ENCODE assay signal across 8 mouse cellular contexts in the genomic region with DNA sequence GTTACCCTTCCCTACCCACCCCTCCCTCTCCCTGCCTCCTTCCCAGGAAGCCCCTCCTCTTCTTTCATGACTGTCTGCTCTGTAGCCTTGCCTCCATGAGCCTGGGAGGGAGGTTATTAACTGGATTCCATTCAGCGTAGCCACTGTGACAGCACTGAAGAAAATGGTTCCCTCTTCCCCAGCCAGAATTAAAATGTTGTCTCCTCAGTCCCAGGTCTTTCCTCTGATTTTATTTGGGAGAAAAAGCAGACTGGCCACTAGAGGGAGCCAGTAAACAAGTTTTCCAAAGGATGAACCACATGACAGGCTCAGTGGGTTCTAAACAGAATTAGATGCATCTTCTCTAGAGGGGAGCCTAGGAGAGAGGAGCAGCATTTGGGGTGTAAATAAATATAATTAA. TPM values are rescaled to one million over a fixed set of nuclear protein-coding genes. Genes with fewer than 3 reads are reported as not detected.
DNase-seq lines count a peak whose midpoint lies in the region; ATAC-seq lines count a peak whose summit lies in the region.
"Had no signal": no experiment of that assay in that cellular context is flagged by ENCODE, and none has a peak within 500 bp of the region (broad histone marks: within the 10 kb centered on the region; RNA-seq: fewer than 3 reads in every experiment).

No protein-coding gene starts in this region.

- no peaks in the 10 kb centered on the region for H3K9me3 ChIP-seq in hindbrain, embryonic 14.5 days (ENCODE audit: control insufficient read depth, low read length)
- H3K9me3 ChIP-seq: liver, embryonic 15.5 days had no signal

- no peaks in the 10 kb centered on the region for H3K27me3 ChIP-seq in hindbrain, embryonic 14.5 days (ENCODE audit: control insufficient read depth, insufficient read depth, low read length)
- H3K27me3 ChIP-seq: liver, embryonic 15.5 days had no signal

- peak; percentile 71 for DNase-seq in MN1 (ENCODE audit: low spot score)
- peak; percentile 86 for DNase-seq in brain, adult 2 months (ENCODE audit: low read depth, low spot score)
- peak; percentile 88 for DNase-seq in hindbrain, embryonic 14.5 days (ENCODE audit: low spot score)
- DNase-seq in layer of hippocampus, postnatal 10 days (ENCODE audit: low spot score in 2 of 2) = peak; percentile 72 to 81
- DNase-seq in lung, postnatal 36 days = peak; percentile 81
- peak; percentile 19 to 43 for DNase-seq in right cerebral cortex, postnatal 36 days (ENCODE audit: low spot score in 2 of 2)

- H3K4me1 ChIP-seq in hindbrain, embryonic 14.5 days (replicated peaks; ENCODE audit: control insufficient read depth, insufficient read depth, low read length) = no peaks in the 10 kb centered on the region
- H3K4me1 ChIP-seq: liver, embryonic 15.5 days had no signal

- WGBS in hindbrain, embryonic 14.5 days = 45% methylated on average over 1 of the region's 1 CpGs

- ATAC-seq in erythroblast, adult 5-6 weeks (replicated peaks; ENCODE audit: low FRiP score, poor library complexity, severe bottlenecking) = peak; percentile 69
- peak; percentile 89 for ATAC-seq in hindbrain, embryonic 14.5 days (ENCODE audit: low FRiP score)

- H3K36me3 ChIP-seq in hindbrain, embryonic 14.5 days (replicated peaks; ENCODE audit: control insufficient read depth, insufficient read depth) = peaks cover 88% of the 10 kb centered on the region

- no peak overlapping the region for H3K9ac ChIP-seq in hindbrain, embryonic 14.5 days
- H3K9ac ChIP-seq: liver, embryonic 15.5 days had no signal

- H3K27ac ChIP-seq in hindbrain, embryonic 14.5 days = no peak overlapping the region
- H3K27ac ChIP-seq: liver, embryonic 15.5 days had no signal

- H3K4me3 ChIP-seq in hindbrain, embryonic 14.5 days (replicated peaks; ENCODE audit: low read length) = no peak overlapping the region
- H3K4me3 ChIP-seq: liver, embryonic 15.5 days had no signal

- H3K4me2 ChIP-seq in hindbrain, embryonic 14.5 days (replicated peaks) = no peak overlapping the region
- H3K4me2 ChIP-seq: liver, embryonic 15.5 days had no signal

RNA-seq across cellular contexts. Expression of a gene that starts 27.2 kb away (rescaled TPM):
- 9.8 and 10.7 TPM in 2 replicates for total RNA-seq in erythroblast, adult 5-6 weeks (2015; ENCODE audit: low replicate concordance)
- 11.4 and 25.6 TPM in 2 replicates for total RNA-seq in erythroblast, adult 5-6 weeks (2017; ENCODE audit: low replicate concordance)
- 30.6 and 36.4 TPM in 2 replicates for polyA plus RNA-seq in hindbrain, embryonic 14.5 days (2014; fragmentation: Nextera tagmentation; extraction: Ambion mirVana)
- total RNA-seq in layer of hippocampus, postnatal 10 days (2021) = 10 to 100 TPM; 24.4 to 28.0 TPM

RNA-seq across cellular contexts. Expression of a gene that starts 27.3 kb away (rescaled TPM):
- total RNA-seq in erythroblast, adult 5-6 weeks (2015; ENCODE audit: low replicate concordance) = 11.5 and 22.5 TPM in 2 replicates
- total RNA-seq in erythroblast, adult 5-6 weeks (2017; ENCODE audit: low replicate concordance) = 3.8 and 13.5 TPM in 2 replicates
- polyA plus RNA-seq in hindbrain, embryonic 14.5 days (2014; fragmentation: Nextera tagmentation; extraction: Ambion mirVana) = 38.2 and 41.8 TPM in 2 replicates
- 10 to 100 TPM; 29.1 to 31.1 TPM for total RNA-seq in layer of hippocampus, postnatal 10 days (2021)

Comparison
In these comparisons a context has a peak if more than half of its experiments do, and no peak if none do; other contexts are left out.
1. DNase-seq: peak in every context shown above with its lines; median percentile 88 in hindbrain, embryonic 14.5 days; 86 in brain, adult 2 months; 81 in lung, postnatal 36 days; 76 in layer of hippocampus, postnatal 10 days; 71 in MN1; 31 in right cerebral cortex, postnatal 36 days.